Mouse (Mus musculus): Measurements from ENCODE around the gene Cfap161.

DNA sequence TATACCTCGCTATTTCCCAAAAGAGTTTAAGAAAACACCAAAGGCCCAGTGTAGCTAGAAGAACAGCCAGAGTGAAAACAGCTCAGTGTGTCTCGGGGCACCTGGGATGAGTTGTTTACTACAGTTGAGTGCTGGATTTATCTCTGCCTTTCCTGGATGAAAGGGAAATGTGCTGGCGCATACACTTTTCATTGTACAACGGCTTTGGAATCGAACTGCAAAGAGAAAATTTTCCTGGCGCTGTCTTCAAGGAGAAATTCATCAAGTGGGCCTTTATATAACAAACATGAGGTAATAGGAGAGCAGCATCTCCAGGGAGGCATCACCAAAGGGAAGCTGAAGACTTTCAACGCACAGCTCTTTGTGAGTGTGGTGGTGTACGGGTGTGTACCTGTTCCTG is 17.2 kb upstream of the Cfap161 start:
- TF ChIP-seq TAL1 (IDR thresholded peaks at IDR 0.05; ENCODE audit: low read length) = no peak
- no peak for TF ChIP-seq GATA1 (IDR thresholded peaks at IDR 0.05; ENCODE audit: low read length)

All from erythroblast, embryonic 14.5 days (primary cell).